Mouse (Mus musculus) olfactory bulb, adult 2 months (tissue): Measurements from ENCODE around the gene Umodl1.

Experiments used
- CTCF ChIP-seq: fragments of 200-500 bp; IDR thresholded peaks from 2 replicates; pipeline ENCODE4 v1.5.1; 2012; ENCODE audit warnings: low read depth, mild to moderate bottlenecking, low read length, moderate library complexity; ENCODE audit not compliant: insufficient read depth
- POLR2A ChIP-seq: fragments of 200-500 bp; IDR thresholded peaks from 2 replicates; pipeline ENCODE4 v1.6.1; 2012; ENCODE audit warnings: mild to moderate bottlenecking, low read depth, low read length, moderate library complexity; ENCODE audit not compliant: insufficient read depth

DNA sequence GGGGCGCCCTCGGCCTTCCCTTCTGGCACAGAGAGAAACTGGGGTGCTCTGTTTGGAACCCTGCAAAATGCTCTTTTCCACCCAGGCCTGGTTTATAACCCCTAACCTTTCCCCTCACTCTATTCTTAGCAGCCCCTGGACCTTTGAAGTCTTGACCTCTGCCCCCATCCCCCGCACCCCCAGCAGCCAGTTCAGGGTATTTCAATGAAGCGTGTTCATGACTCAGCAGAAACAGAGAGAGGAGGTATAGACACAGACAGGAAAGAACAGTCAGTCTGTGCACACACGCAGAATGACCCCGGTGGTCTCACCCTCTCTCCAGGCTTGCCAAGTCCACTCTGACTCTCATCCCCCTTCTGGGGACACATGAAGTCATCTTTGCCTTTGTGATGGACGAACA is 23.6 kb upstream of the Umodl1 start:
- TF ChIP-seq CTCF (no peak), POLR2A (no peak)
